Mouse (Mus musculus): Measurements from ENCODE around the gene Chrdl2.

- TF ChIP-seq POLR2A (IDR thresholded peaks at IDR 0.05; ENCODE audit: insufficient read depth, low read depth, low read length) (no peak), CTCF (IDR thresholded peaks at IDR 0.05) (no peak), EP300 (IDR thresholded peaks at IDR 0.05; ENCODE audit: insufficient read depth, low read depth, low read length) (no peak)
Observed at GRCm38 (mm10) chr7:99961518-99961917, 44.5 kb upstream of the Chrdl2 start.

Measured in heart, adult 2 months (tissue).